Mouse (Mus musculus) brain, embryonic 14.5 days (tissue): ENCODE measurements at regions not wholly inside any gene's neighbourhood (a gene's known extent, or its start where the extent isn't known, plus 50 kb on each side); places are given as distances from the start of the nearest gene placed in this dataset.

Experiments
- CTCF ChIP-seq: fragments of 200-500 bp; IDR thresholded peaks from 2 replicates; pipeline ENCODE4 v1.5.1; 2012; ENCODE audit warnings: inconsistent platforms, mild to moderate bottlenecking, moderate library complexity, borderline replicate concordance; ENCODE audit not compliant: insufficient read depth, insufficient read length; ENCODE audit errors: extremely low read depth
- POLR2A ChIP-seq: fragments of 200-500 bp; IDR thresholded peaks from 2 replicates; pipeline ENCODE4 v1.6.1; 2012; ENCODE audit warnings: mild to moderate bottlenecking, inconsistent platforms, borderline replicate concordance; ENCODE audit not compliant: poor library complexity, insufficient read depth, insufficient read length, severe bottlenecking; ENCODE audit errors: extremely low read depth

- TF ChIP-seq CTCF, result no peak
- TF ChIP-seq POLR2A, result no peak
These were observed 65.1 kb upstream of the Stac start for GRCm38 (mm10) chr9:111755235-111755634.
